Mouse (Mus musculus) stomach, embryonic 14.5 days (tissue): ENCODE results near the gene Krt32. TPM values are rescaled to one million over a fixed set of nuclear protein-coding genes. Genes with fewer than 3 reads are reported as not detected.

ENCODE experiments used
- ATAC-seq: fragments of 200-750 bp; cut with Nextera tagmentation; 2 replicates; pipeline ENCODE4 v1.8.0; 2017; ENCODE audit warnings: low read depth, moderate TSS enrichment; ENCODE audit not compliant: insufficient number of reproducible peaks, insufficient read depth, low FRiP score
- H3K27ac ChIP-seq: fragments of 300-500 bp; sonication (generic); 2 replicates; pipeline ENCODE4 v1.5.1; 2014; ENCODE audit warnings: mild to moderate bottlenecking, low read length, moderate library complexity, mixed read lengths
- H3K27me3 ChIP-seq: fragments of 300-500 bp; sonication (generic); 2 replicates; pipeline ENCODE4 v1.6.1; 2014; ENCODE audit warnings: low read length, control low read depth, mixed read lengths; ENCODE audit not compliant: control insufficient read depth, insufficient read depth
- H3K36me3 ChIP-seq: fragments of 300-500 bp; sonication (generic); 2 replicates; pipeline ENCODE4 v1.6.1; 2014; ENCODE audit warnings: mild to moderate bottlenecking, control low read depth, low read length, moderate library complexity, mixed read lengths; ENCODE audit not compliant: control insufficient read depth, insufficient read depth
- H3K4me1 ChIP-seq: fragments of 300-500 bp; sonication (generic); 2 replicates; pipeline ENCODE4 v1.6.1; 2014; ENCODE audit warnings: low read length, control low read depth, mixed read lengths; ENCODE audit not compliant: control insufficient read depth, insufficient read depth
- H3K4me2 ChIP-seq: fragments of 300-500 bp; sonication (generic); replicated peaks from 2 replicates; pipeline ENCODE4 v1.6.1; 2014; ENCODE audit warnings: low read depth, low read length, control low read depth
- H3K4me3 ChIP-seq: fragments of 300-500 bp; sonication (generic); 2 replicates; pipeline ENCODE4 v1.5.1; 2014; ENCODE audit warnings: low read depth, low read length, control low read depth
- H3K9ac ChIP-seq: fragments of 300-500 bp; sonication (generic); replicated peaks from 2 replicates; pipeline ENCODE4 v1.6.1; 2014; ENCODE audit warnings: low read depth, mild to moderate bottlenecking, control low read depth, low read length, moderate library complexity, mixed read lengths
- H3K9me3 ChIP-seq: fragments of 300-500 bp; sonication (generic); 2 replicates; pipeline ENCODE4 v1.6.1; 2016; ENCODE audit warnings: low read depth, low read length, control low read depth; ENCODE audit not compliant: control insufficient read depth
- WGBS: fragments of 180-500 bp; shearing (Covaris S2); extraction: QIAGEN DNeasy Blood & Tissue Kit; methylation state at CpG from one replicate; pipeline ENCODE4 v1.1.7; 2014; 5-methylcytosine and 5-hydroxymethylcytosine counted together
- polyA plus RNA-seq: library from polyadenylated mRNA; unstranded; fragments of >200 nt; fragmentation: Nextera tagmentation; extraction: Ambion mirVana; gene quantifications from 2 replicates; pipeline ENCODE4 v1.2.1, GENCODE M21; 2014

Krt32 gene
- polyA plus RNA-seq, 1 experiment from 2014 or later: not detected

GRCm38 (mm10) chr11:100067293-100068036 is 20.6 kb downstream of the Krt32 start:
- no peaks in the 10 kb centered on the region for H3K27me3 ChIP-seq
- no peak overlapping the region for H3K9ac ChIP-seq
- 67% methylated on average over 17 of the region's 17 CpGs for WGBS
- no peak overlapping the region for H3K27ac ChIP-seq
- ATAC-seq: peak; percentile 69; the same call in 1 of the 2 replicates
- H3K4me3 ChIP-seq: no peak overlapping the region
- H3K36me3 ChIP-seq: no peaks in the 10 kb centered on the region
- H3K4me1 ChIP-seq: no peaks in the 10 kb centered on the region
- H3K4me2 ChIP-seq: no peak overlapping the region
- H3K9me3 ChIP-seq: no peaks in the 10 kb centered on the region

DNA sequence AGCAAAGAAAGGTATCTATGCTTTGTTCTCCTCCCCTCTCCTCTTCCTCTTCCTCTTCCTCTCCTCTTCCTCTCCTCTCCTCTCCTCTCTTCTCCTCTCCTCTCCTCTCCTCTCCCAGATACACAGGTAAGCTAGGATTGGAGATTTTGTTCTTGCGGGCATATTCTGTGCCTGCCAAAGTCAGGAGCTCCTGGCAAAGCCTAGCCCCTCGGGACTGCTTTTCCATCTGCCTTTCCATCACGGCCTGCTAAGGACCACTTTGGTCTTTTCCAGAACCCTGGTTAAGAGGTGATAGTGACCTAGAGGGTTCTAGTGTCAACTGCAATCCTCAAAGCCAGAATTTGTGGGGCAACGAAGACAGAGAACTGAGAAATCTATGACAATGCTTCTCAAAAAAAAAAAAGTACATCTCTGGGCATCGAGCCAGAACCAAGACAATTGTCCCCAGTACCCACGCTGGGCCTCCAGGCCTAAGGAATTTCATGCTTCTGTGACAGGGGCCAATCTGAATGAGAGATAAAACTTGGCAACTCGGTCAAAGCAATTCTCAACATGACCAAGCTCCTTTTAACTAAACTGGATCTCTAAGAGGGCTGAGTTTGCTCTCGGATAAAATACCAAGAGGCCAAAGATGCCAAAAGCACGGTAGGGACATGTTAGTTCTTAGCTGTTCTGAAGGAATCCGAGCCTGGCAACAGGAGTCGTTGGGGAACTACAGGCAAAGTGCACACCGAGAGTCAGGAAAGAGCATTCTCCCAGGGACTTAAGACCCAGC is 21.6 kb downstream of the Krt32 start:
- no peak overlapping the region for H3K9ac ChIP-seq
- no peaks in the 10 kb centered on the region for H3K9me3 ChIP-seq
- ATAC-seq: no peak
- H3K27me3 ChIP-seq: no peaks in the 10 kb centered on the region
- no peaks in the 10 kb centered on the region for H3K4me1 ChIP-seq
- H3K4me3 ChIP-seq: no peak overlapping the region
- 79% methylated on average over 12 of the region's 12 CpGs for WGBS
- no peak overlapping the region; the same call in 1 of the 2 replicates for H3K27ac ChIP-seq
- no peaks in the 10 kb centered on the region for H3K36me3 ChIP-seq
- H3K4me2 ChIP-seq: no peak overlapping the region

GRCm38 (mm10) chr11:100058875-100059274 is 29.2 kb downstream of the Krt32 start:
- H3K27ac ChIP-seq: no peak overlapping the region
- whole genome bisulfite sequencing: 78% methylated on average over 8 of the region's 8 CpGs
- no peaks in the 10 kb centered on the region for H3K27me3 ChIP-seq
- H3K4me2 ChIP-seq: no peak overlapping the region
- H3K4me1 ChIP-seq: no peaks in the 10 kb centered on the region
- H3K9me3 ChIP-seq: no peaks in the 10 kb centered on the region
- ATAC-seq: no peak
- H3K9ac ChIP-seq: no peak overlapping the region
- no peaks in the 10 kb centered on the region for H3K36me3 ChIP-seq
- no peak overlapping the region for H3K4me3 ChIP-seq

DNA sequence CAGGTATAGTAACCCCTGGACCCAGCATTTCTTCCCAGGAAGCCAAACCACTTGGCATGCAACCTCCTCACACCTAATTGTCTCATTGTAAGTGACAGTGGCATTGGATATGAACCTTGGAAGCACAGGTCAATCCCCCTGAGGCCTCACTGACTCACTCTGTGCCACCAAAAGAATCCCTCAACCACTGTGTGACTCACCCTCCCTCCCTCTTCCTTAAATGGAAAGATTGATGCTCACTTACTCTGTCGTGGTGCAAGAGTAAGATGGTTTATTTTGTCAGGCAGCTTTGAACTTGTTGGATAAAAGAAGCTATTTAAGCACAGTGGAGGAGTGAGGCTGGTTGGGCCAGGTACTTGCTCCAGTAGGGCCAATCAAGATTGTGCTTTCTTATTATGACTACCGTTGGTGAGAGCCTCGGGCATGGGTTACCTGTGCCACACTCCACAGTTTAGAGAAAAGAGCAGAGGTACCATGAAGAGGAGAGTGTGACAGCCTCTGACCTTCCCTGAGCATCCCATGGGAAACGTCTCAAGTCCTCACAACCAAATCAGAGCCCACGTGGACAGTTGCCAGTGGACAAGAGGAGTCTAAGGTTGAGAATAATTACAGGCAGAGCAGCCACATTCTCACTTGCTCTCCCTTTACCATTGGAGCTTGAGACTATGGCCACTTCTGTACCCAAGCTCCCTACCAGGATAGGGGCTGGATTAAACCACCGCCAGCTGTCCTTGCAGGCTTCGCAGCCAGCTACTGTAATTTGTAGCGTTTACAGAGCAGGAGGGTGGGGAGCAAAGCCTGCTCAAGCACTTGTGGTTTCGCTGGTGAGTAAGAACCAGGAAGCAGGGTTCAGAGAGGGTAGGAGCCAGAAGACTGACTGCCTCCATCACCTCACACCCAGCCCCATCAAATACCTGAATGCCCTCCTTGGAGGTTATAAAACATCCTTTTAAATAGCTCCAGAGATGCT is 32.1 kb downstream of the Krt32 start:
- 57% methylated on average over 9 of the region's 9 CpGs for WGBS
- peak; percentile 23; the same call in 1 of the 2 replicates for ATAC-seq
- no peak overlapping the region for H3K27ac ChIP-seq

DNA sequence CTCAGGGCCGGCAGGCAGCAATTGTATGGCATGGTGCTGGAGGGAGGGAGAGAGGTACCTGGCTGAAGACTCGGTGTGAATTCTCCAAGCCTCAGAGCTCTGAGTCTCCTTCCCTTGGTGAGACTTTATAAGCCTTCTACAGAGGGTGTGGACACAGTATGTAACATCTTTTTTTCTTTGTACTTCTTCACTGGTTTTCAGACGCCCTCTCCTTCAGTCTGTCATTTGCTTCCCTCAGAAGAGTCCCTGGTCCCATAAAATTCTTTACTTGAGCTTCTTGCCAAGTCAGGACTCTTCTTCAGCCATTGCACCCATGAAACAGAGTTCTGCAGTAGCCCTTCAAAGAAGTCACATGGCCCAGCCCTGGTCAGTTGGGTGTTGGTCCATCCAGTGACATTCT is 37.6 kb downstream of the Krt32 start, which contains the start of gene Krt31:
Gene Krt31, minus strand, starts transcription at position 101 of the 400 bp plus-strand sequence.
- Histone ChIP-seq H3K27me3 (no peaks in the 10 kb centered on the region), H3K4me1 (no peaks in the 10 kb centered on the region), H3K27ac (no peak within 1 kb of the TSS), H3K4me2 (no peak within 1 kb of the TSS), H3K4me3 (no peak within 1 kb of the TSS), H3K9ac (no peak within 1 kb of the TSS), H3K9me3 (no peaks in the 10 kb centered on the region), H3K36me3 (no peaks in the 10 kb centered on the region)
- ATAC-seq: no peak
- WGBS: 69% methylated on average over 3 of the region's 3 CpGs

More for the DNA sequence above, 32.1 kb downstream of the Krt32 start:
- Histone ChIP-seq H3K36me3 (no peaks in the 10 kb centered on the region), H3K9me3 (no peaks in the 10 kb centered on the region), H3K9ac (no peak overlapping the region), H3K4me2 (no peak overlapping the region), H3K4me1 (no peaks in the 10 kb centered on the region), H3K27me3 (no peaks in the 10 kb centered on the region), H3K4me3 (no peak overlapping the region)

GRCm38 (mm10) chr11:100047193-100047592 is 40.8 kb downstream of the Krt32 start:
- Histone ChIP-seq H3K9ac (no peak overlapping the region), H3K4me1 (no peaks in the 10 kb centered on the region), H3K27ac (no peak overlapping the region), H3K4me2 (no peak overlapping the region), H3K4me3 (no peak overlapping the region), H3K36me3 (no peaks in the 10 kb centered on the region), H3K9me3 (no peaks in the 10 kb centered on the region), H3K27me3 (no peaks in the 10 kb centered on the region)
- ATAC-seq: no peak
- WGBS: 84% methylated on average over 2 of the region's 2 CpGs

GRCm38 (mm10) chr11:100046303-100046866 is 41.6 kb downstream of the Krt32 start:
- no peaks in the 10 kb centered on the region for H3K36me3 ChIP-seq
- H3K4me1 ChIP-seq: no peaks in the 10 kb centered on the region
- 65% methylated on average over 6 of the region's 6 CpGs for WGBS
- no peak overlapping the region for H3K9ac ChIP-seq
- no peaks in the 10 kb centered on the region for H3K27me3 ChIP-seq
- no peak for ATAC-seq
- no peak overlapping the region for H3K4me3 ChIP-seq
- H3K27ac ChIP-seq: no peak overlapping the region
- no peak overlapping the region for H3K4me2 ChIP-seq
- H3K9me3 ChIP-seq: no peaks in the 10 kb centered on the region

- Histone ChIP-seq H3K9me3 (no peaks in the 10 kb centered on the region), H3K4me3 (no peak within 1 kb of the TSS), H3K36me3 (no peaks in the 10 kb centered on the region), H3K4me1 (no peaks in the 10 kb centered on the region), H3K27me3 (no peaks in the 10 kb centered on the region), H3K27ac (no peak within 1 kb of the TSS), H3K4me2 (no peak within 1 kb of the TSS), H3K9ac (no peak within 1 kb of the TSS)
- WGBS: 88% methylated on average over 6 of the region's 6 CpGs
- no peak for ATAC-seq
Observed at GRCm38 (mm10) chr11:100041454-100041853, 46.6 kb downstream of the Krt32 start, which contains the start of gene Krt34. Gene Krt34, minus strand, starts transcription at chr11:100041554.
